Mouse (Mus musculus) hindbrain, embryonic 16.5 days (tissue): ENCODE results near the gene Rtl4. TPM values are rescaled to one million over a fixed set of nuclear protein-coding genes. Genes with fewer than 3 reads are reported as not detected.

ENCODE experiments used
- ATAC-seq: fragments of 200-750 bp; cut with Nextera tagmentation; 2 replicates; pipeline ENCODE4 v1.8.0; 2017; ENCODE audit warnings: moderate TSS enrichment, moderate library complexity
- H3K27ac ChIP-seq: fragments of 300-500 bp; sonication (generic); 2 replicates; pipeline ENCODE4 v1.5.1; 2014; ENCODE audit warnings: low read depth, mild to moderate bottlenecking, control low read depth, low read length, moderate library complexity
- H3K27me3 ChIP-seq: fragments of 300-500 bp; sonication (generic); replicated peaks from 2 replicates; pipeline ENCODE4 v1.6.1; 2014; ENCODE audit warnings: low read length; ENCODE audit not compliant: control insufficient read depth, insufficient read depth
- H3K36me3 ChIP-seq: fragments of 300-500 bp; sonication (generic); 2 replicates; pipeline ENCODE4 v1.6.1; 2014; ENCODE audit warnings: mild to moderate bottlenecking, low read length, moderate library complexity, mixed read lengths; ENCODE audit not compliant: control insufficient read depth, insufficient read depth
- H3K4me1 ChIP-seq: fragments of 300-500 bp; sonication (generic); 2 replicates; pipeline ENCODE4 v1.6.1; 2014; ENCODE audit warnings: low read depth, low read length; ENCODE audit not compliant: control insufficient read depth, insufficient read depth
- H3K4me2 ChIP-seq: fragments of 300-500 bp; sonication (generic); 2 replicates; pipeline ENCODE4 v1.6.1; 2014; ENCODE audit warnings: mild to moderate bottlenecking, low read length, control low read depth, moderate library complexity
- H3K4me3 ChIP-seq: fragments of 300-500 bp; sonication (generic); 2 replicates; pipeline ENCODE4 v1.5.1; 2014; ENCODE audit warnings: mild to moderate bottlenecking, low read length, control low read depth, moderate library complexity
- H3K9ac ChIP-seq: fragments of 300-500 bp; sonication (generic); 2 replicates; pipeline ENCODE4 v1.6.1; 2014; ENCODE audit warnings: low read depth, mild to moderate bottlenecking, control low read depth, low read length, moderate library complexity
- H3K9me3 ChIP-seq: fragments of 300-500 bp; sonication (generic); 2 replicates; pipeline ENCODE4 v1.6.1; 2014; ENCODE audit warnings: mild to moderate bottlenecking, low read length, moderate library complexity; ENCODE audit not compliant: control insufficient read depth
- WGBS: fragments of 180-500 bp; shearing (Covaris S2); extraction: QIAGEN DNeasy Blood & Tissue Kit; methylation state at CpG from one replicate; pipeline ENCODE4 v1.1.7; 2014; 5-methylcytosine and 5-hydroxymethylcytosine counted together
- polyA plus RNA-seq: library from polyadenylated mRNA; unstranded; fragments of >200 nt; fragmentation: Nextera tagmentation; extraction: Ambion mirVana; gene quantifications from 2 replicates; pipeline ENCODE4 v1.2.1, GENCODE M21; 2015

Gene Rtl4
- polyA plus RNA-seq = 1.8 TPM in 2 replicates

DNA sequence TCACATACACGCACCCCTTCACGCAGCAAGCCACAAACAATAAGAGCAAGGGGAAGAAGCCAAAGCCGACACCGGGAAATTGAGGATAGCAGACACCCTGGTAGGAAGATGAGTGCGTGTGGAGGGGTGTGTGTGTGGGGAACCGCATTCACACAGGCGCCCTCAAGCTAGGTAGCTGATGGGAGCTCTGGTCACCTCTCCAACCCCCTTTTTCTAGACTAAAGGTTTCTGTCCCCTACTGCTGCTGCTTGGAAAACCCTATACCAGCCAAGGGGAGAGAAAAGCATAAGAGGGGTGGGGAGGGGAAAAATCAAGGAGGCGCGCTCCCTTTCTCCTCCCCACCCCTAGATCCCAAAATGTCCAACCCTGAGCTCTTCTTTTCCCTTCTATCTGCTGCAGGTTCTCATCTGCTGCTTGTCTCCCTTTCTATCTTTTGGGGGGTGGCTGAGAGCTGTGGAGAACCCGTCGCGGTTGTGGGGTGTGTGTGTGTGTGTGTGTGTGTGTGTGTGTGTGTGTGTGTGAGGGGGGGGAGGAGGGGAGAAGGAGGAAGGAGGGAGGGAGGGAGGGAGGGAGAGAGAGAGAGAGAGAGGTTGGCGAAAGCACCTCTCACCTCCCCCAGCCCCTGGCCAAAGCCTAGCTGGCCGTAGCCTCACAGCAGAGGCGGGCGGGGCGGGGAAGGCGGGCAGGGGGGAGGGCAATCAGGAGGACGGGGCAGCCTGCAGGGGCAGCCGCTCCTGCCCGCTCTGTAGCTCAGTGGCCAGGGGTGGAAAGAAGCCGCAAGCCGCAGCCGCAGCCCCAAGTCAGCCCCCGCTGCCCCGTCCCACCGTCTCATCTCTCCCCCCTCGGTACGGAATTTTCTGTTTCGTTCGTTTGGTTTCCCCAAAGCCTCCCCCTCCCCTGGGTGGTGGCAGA is at the start of gene Rtl4:
Rtl4 (plus strand) TSS at position 701 of the 912 bp plus-strand sequence.
- peak; percentile 85 for ATAC-seq
- Histone ChIP-seq H3K9ac (peak within 1 kb of the TSS; percentile 64), H3K4me2 (peak within 1 kb of the TSS; percentile 62), H3K4me3 (peak within 1 kb of the TSS; percentile 48), H3K9me3 (no peaks in the 10 kb centered on the region), H3K27ac (no peak within 1 kb of the TSS), H3K36me3 (no peaks in the 10 kb centered on the region), H3K27me3 (no peaks in the 10 kb centered on the region), H3K4me1 (no peaks in the 10 kb centered on the region)
- 33% methylated on average over 26 of the region's 31 CpGs for WGBS

DNA sequence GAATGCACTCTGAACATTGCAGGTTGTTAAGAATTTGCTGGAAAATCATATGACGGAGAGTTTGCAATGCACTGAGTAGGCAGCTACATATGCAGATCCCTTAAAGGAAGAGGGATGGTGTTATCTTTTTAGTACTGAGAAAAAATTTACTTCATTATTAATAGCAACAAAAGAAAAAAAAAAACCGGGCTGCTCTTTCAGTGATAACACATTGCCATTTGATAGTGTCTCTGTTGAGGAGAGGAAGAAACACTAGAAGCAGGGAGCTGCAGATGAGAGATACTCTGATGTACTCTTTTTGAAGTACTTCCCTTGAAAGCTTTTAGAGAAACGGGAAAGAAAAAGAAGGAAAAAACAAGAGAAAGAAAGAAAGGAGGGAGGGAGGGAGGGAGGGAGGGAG is 44.0 kb upstream of the Rtl4 start:
- Histone ChIP-seq H3K36me3 (no peaks in the 10 kb centered on the region), H3K4me3 (no peak overlapping the region), H3K4me2 (no peak overlapping the region), H3K27me3 (no peaks in the 10 kb centered on the region), H3K9ac (no peak overlapping the region), H3K4me1 (no peaks in the 10 kb centered on the region), H3K27ac (no peak overlapping the region), H3K9me3 (no peaks in the 10 kb centered on the region)
- no peak for ATAC-seq
- WGBS = 63% methylated on average over 3 of the region's 3 CpGs

DNA sequence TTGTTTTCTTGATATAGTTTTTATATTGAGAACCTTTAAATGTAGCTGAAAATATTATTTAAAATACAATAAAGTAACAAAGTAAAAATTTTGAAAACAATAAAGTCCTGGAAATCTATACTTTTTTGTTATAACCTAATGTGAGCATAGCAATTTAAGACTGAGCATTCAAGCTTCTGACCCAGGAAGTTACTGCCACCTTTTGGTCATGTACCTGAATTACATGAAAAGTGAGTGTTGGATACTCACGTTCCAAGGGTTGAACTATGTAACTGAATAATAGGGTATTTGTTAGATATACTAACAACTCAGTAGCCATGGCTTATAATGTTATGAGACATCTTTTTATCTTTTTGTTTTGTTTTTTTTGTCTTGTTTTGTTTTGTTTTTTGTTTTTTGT is 43.3 kb upstream of the Rtl4 start:
- 38% methylated on average over 1 of the region's 1 CpGs for WGBS

DNA sequence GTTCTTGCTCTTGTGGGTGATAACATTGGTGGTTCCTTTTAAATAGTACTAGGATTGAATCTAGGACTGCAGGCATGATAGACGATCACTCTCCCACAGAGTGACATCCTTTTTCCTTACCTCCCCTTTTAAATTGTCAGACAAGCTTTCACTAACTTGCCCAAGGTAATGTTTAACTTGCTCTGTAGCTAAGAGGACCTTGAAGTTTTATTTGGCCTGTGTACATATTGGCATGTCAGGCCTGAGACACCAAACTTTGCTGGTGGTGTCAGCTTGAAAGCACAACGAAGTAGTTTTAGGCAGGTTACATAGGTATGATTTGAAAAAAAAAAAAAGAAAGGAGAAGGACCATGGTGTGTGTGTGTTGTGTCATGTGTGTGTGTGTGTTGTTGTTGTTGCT is 36.5 kb upstream of the Rtl4 start:
- Histone ChIP-seq H3K9me3 (no peaks in the 10 kb centered on the region), H3K27me3 (no peaks in the 10 kb centered on the region), H3K4me1 (no peaks in the 10 kb centered on the region), H3K4me2 (no peak overlapping the region), H3K4me3 (no peak overlapping the region), H3K27ac (no peak overlapping the region), H3K9ac (no peak overlapping the region), H3K36me3 (no peaks in the 10 kb centered on the region)
- no peak for ATAC-seq
- 77% methylated on average over 2 of the region's 2 CpGs for WGBS

More for the DNA sequence above, 43.3 kb upstream of the Rtl4 start:
- Histone ChIP-seq H3K27me3 (no peaks in the 10 kb centered on the region), H3K4me2 (no peak overlapping the region), H3K4me3 (no peak overlapping the region), H3K27ac (no peak overlapping the region), H3K9me3 (no peaks in the 10 kb centered on the region), H3K4me1 (no peaks in the 10 kb centered on the region), H3K36me3 (no peaks in the 10 kb centered on the region), H3K9ac (no peak overlapping the region)
- no peak for ATAC-seq

DNA sequence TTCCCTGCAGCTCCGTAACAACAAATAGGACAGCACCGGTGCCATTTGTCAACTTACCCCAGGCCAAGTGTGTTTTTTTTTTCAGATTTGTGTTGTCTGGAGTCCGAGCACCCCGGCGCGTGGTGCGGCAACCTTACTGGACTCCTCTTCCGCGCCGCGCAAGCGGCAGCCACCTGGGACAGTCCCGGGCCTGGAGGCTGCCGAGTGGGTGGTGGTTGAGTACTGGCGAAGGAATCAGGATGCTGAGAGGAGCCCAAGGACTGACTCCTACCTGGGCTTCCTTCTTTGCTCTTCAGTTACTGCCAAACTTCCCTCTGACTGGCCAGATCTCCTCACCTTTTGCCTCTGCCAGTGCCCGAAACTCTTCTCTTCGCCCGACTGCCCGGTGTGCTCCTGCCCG is 965 bp upstream of the Rtl4 start:
- H3K9ac ChIP-seq = peak overlapping the region; percentile 64
- no peak for ATAC-seq

GRCm38 (mm10) chrX:144688142-144688206 is 733 bp upstream of the Rtl4 start, which contains the start of gene Trpc5:
TSS of gene Trpc5 (minus strand) at chrX:144688180.
- H3K4me3 ChIP-seq = peak within 1 kb of the TSS; percentile 48
- ATAC-seq = no peak
- H3K9me3 ChIP-seq = no peaks in the 10 kb centered on the region
- H3K9ac ChIP-seq = peak within 1 kb of the TSS; percentile 64
- no peaks in the 10 kb centered on the region for H3K36me3 ChIP-seq
- no peaks in the 10 kb centered on the region for H3K4me1 ChIP-seq
- H3K27ac ChIP-seq = no peak within 1 kb of the TSS
- no peaks in the 10 kb centered on the region for H3K27me3 ChIP-seq
- peak within 1 kb of the TSS; percentile 62 for H3K4me2 ChIP-seq
- WGBS = 33% methylated on average over 1 of the region's 1 CpGs

More for the DNA sequence above, 965 bp upstream of the Rtl4 start:
- Histone ChIP-seq H3K9me3 (no peaks in the 10 kb centered on the region), H3K4me2 (peak overlapping the region; percentile 62), H3K4me3 (peak overlapping the region; percentile 48), H3K4me1 (no peaks in the 10 kb centered on the region), H3K27me3 (no peaks in the 10 kb centered on the region), H3K27ac (no peak overlapping the region), H3K36me3 (no peaks in the 10 kb centered on the region)
- 38% methylated on average over 20 of the region's 20 CpGs for WGBS

DNA sequence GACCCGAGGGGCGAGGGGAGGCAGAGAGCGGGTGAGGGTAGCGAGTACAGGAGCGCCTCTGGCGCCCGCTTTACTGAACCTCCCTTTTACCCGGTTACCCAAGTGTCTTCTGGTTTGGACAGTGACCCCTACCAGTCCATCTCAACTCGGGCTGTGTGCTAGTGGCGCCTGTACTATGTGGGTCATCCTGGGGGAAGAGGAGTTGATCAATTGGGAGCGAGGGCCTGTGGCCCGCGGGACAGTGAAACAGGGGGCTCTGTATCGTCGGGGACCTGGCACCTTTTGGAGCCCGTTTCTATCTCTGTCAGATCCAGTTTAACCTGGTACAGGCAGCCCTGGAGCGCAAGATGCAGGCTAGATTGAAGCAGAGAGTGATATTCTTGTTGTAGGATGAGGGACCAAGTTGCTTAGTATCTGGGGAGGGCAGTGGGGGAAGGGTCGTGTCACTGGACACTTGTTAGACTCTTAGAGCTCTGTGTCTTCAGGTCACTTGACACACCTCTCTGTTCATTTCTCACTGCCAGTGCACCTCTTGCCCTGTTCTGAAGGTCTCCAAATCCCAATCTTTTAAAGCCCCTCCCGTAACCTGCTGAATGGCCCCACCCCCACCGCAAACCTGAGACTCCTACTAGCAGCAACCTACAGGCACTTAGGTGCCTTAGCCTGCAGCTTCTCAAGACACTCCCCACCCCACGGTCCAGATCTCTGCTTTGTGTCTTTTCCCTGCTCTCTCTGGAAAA is 582 bp downstream of the Rtl4 start:
- peak overlapping the region; percentile 64 for H3K9ac ChIP-seq
- H3K27me3 ChIP-seq = no peaks in the 10 kb centered on the region
- H3K4me1 ChIP-seq = no peaks in the 10 kb centered on the region
- peak; percentile 81 for ATAC-seq
- no peaks in the 10 kb centered on the region for H3K36me3 ChIP-seq
- H3K4me3 ChIP-seq = peak overlapping the region; percentile 48
- no peak overlapping the region for H3K27ac ChIP-seq
- H3K4me2 ChIP-seq = peak overlapping the region; percentile 62
- no peaks in the 10 kb centered on the region for H3K9me3 ChIP-seq
- WGBS = 17% methylated on average over 18 of the region's 21 CpGs

- ATAC-seq = peak; percentile 37
- Histone ChIP-seq H3K4me2 (peak overlapping the region; percentile 62), H3K9me3 (no peaks in the 10 kb centered on the region), H3K4me1 (no peaks in the 10 kb centered on the region), H3K27me3 (no peaks in the 10 kb centered on the region), H3K4me3 (peak overlapping the region; percentile 48), H3K36me3 (no peaks in the 10 kb centered on the region), H3K9ac (no peak overlapping the region), H3K27ac (no peak overlapping the region)
- WGBS = 16% methylated on average over 7 of the region's 7 CpGs
Observed at GRCm38 (mm10) chrX:144689859-144690181, 1.1 kb downstream of the Rtl4 start.

GRCm38 (mm10) chrX:144716330-144716729 is 27.6 kb downstream of the Rtl4 start:
- ATAC-seq = no peak

More at GRCm38 (mm10) chrX:144716330-144716729, 27.6 kb downstream of the Rtl4 start:
- no peaks in the 10 kb centered on the region for H3K27me3 ChIP-seq
- H3K36me3 ChIP-seq = no peaks in the 10 kb centered on the region
- no peak overlapping the region for H3K4me2 ChIP-seq
- H3K4me1 ChIP-seq = no peaks in the 10 kb centered on the region
- H3K4me3 ChIP-seq = no peak overlapping the region
- 81% methylated on average over 1 of the region's 1 CpGs for WGBS
- H3K9me3 ChIP-seq = peaks cover 3% of the 10 kb centered on the region; the same call in 1 of the 2 replicates
- H3K9ac ChIP-seq = no peak overlapping the region
- H3K27ac ChIP-seq = no peak overlapping the region
